Mouse (Mus musculus) heart, postnatal 0 days (tissue): ENCODE measurements around the gene Zscan10.

ENCODE experiments used
- CTCF ChIP-seq: IDR thresholded peaks from 2 replicates; pipeline ENCODE4 v1.5.1; 2016; ENCODE audit warnings: antibody characterized with exemption, control low read depth, low read depth
- EP300 ChIP-seq: IDR thresholded peaks from 2 replicates; pipeline ENCODE4 v1.6.1; 2016; ENCODE audit warnings: antibody characterized with exemption, low read depth

DNA sequence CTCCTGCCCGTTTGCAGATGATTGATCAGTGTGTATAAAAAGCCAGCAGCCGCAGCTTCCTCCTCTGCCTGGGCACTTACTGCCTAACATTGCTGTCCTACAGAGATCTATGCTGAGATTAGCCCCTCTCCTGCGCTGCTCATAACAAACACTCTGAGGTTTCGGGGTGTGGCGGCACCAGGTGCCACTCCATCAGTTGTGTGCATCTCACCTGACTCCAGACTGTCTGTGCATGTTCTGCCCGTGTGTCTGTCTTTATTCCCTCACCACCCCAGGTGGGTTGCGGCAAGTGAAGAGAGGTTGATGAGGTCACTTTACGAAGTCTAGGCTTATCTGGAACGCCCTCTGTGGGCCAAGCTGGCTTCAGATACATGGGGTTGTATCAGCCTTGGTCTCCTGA, 16.4 kb downstream of the Zscan10 start:
- TF ChIP-seq CTCF (no peak), EP300 (no peak)
